Mouse (Mus musculus): Measurements from ENCODE around the gene Ptpdc1. TPM values are rescaled to one million over a fixed set of nuclear protein-coding genes. Genes with fewer than 3 reads are reported as not detected.

The Ptpdc1 gene
- polyA plus RNA-seq, 1 experiment from 2014 or later, result 4.1 TPM

GRCm38 (mm10) chr13:48663988-48664339 lies 38.5 kb upstream of the Ptpdc1 start:
- Histone ChIP-seq H3K9ac (ENCODE audit: low read depth, low read length) (no peak overlapping the region), H3K27me3 (replicated peaks; ENCODE audit: control insufficient read depth, insufficient read depth, low read length) (peaks cover 96% of the 10 kb centered on the region), H3K4me2 (ENCODE audit: low read depth, low read length) (no peak overlapping the region), H3K36me3 (ENCODE audit: control insufficient read depth, insufficient read depth, low read length) (no peaks in the 10 kb centered on the region), H3K9me3 (ENCODE audit: control insufficient read depth, low read length) (no peaks in the 10 kb centered on the region), H3K4me3 (ENCODE audit: low read length) (no peak overlapping the region), H3K4me1 (ENCODE audit: control insufficient read depth, insufficient read depth, low read length) (peaks cover 27% of the 10 kb centered on the region), H3K27ac (ENCODE audit: low read length) (no peak overlapping the region)
- 18% methylated on average over 7 of the region's 7 CpGs for WGBS
- no peak for ATAC-seq

GRCm38 (mm10) chr13:48663211-48663987 lies 37.9 kb upstream of the Ptpdc1 start:
- no peaks in the 10 kb centered on the region for H3K36me3 ChIP-seq (ENCODE audit: control insufficient read depth, insufficient read depth, low read length)
- peak overlapping the region; percentile 48; the same call in 1 of the 2 replicates for H3K9ac ChIP-seq (ENCODE audit: low read depth, low read length)
- H3K9me3 ChIP-seq (ENCODE audit: control insufficient read depth, low read length), result no peaks in the 10 kb centered on the region
- peak overlapping the region; percentile 79 for H3K4me2 ChIP-seq (ENCODE audit: low read depth, low read length)
- peaks cover 95% of the 10 kb centered on the region for H3K27me3 ChIP-seq (replicated peaks; ENCODE audit: control insufficient read depth, insufficient read depth, low read length)
- H3K27ac ChIP-seq (ENCODE audit: low read length), result no peak overlapping the region
- peaks cover 21% of the 10 kb centered on the region for H3K4me1 ChIP-seq (ENCODE audit: control insufficient read depth, insufficient read depth, low read length)
- peak overlapping the region; percentile 46 for H3K4me3 ChIP-seq (ENCODE audit: low read length)
- WGBS, result 6% methylated on average over 50 of the region's 54 CpGs
- peak; percentile 29; the same call in 1 of the 2 replicates for ATAC-seq

- peak; percentile 27; the same call in 1 of the 2 replicates for ATAC-seq
- H3K9ac ChIP-seq (ENCODE audit: low read depth, low read length), result peak within 1 kb of the TSS; percentile 48; the same call in 1 of the 2 replicates
- under 1% methylated on average over 63 of the region's 73 CpGs for WGBS
- H3K9me3 ChIP-seq (ENCODE audit: control insufficient read depth, low read length), result no peaks in the 10 kb centered on the region
- peaks cover 94% of the 10 kb centered on the region for H3K27me3 ChIP-seq (replicated peaks; ENCODE audit: control insufficient read depth, insufficient read depth, low read length)
- H3K4me2 ChIP-seq (ENCODE audit: low read depth, low read length), result peak within 1 kb of the TSS; percentile 79
- no peak within 1 kb of the TSS for H3K27ac ChIP-seq (ENCODE audit: low read length)
- peak within 1 kb of the TSS; percentile 46 for H3K4me3 ChIP-seq (ENCODE audit: low read length)
- no peaks in the 10 kb centered on the region for H3K36me3 ChIP-seq (ENCODE audit: control insufficient read depth, insufficient read depth, low read length)
- H3K4me1 ChIP-seq (ENCODE audit: control insufficient read depth, insufficient read depth, low read length), result peaks cover 21% of the 10 kb centered on the region
These were observed 37.1 kb upstream of the Ptpdc1 start, which contains the start of gene Barx1 for GRCm38 (mm10) chr13:48662431-48663143. Gene Barx1, plus strand, starts transcription at chr13:48662998.

DNA sequence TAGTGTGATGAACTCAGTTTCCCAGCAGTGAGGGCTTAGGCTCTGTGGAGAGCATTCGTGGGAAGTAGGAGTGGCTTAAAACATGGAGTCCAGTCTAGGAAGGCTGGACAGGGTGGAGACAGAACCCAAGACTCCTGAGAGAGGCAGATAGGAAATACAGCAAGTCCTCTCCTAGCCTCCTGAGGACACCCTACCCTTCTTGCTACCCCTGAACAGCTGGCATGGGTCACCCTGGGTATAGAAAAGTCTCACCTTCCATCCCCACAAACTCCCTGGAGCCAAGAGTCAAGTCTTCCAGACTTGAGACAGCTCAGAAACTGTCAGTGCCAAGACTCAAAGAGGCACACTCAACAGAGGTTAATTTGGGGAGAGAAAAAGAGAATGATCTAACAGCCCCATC lies 36.1 kb upstream of the Ptpdc1 start:
- H3K4me2 ChIP-seq (ENCODE audit: low read depth, low read length), result no peak overlapping the region
- WGBS, result 3% methylated on average over 1 of the region's 1 CpGs
- no peak for ATAC-seq
- H3K27ac ChIP-seq (ENCODE audit: low read length), result no peak overlapping the region
- no peaks in the 10 kb centered on the region for H3K36me3 ChIP-seq (ENCODE audit: control insufficient read depth, insufficient read depth, low read length)
- H3K9ac ChIP-seq (ENCODE audit: low read depth, low read length), result no peak overlapping the region
- peaks cover 21% of the 10 kb centered on the region for H3K4me1 ChIP-seq (ENCODE audit: control insufficient read depth, insufficient read depth, low read length)
- H3K4me3 ChIP-seq (ENCODE audit: low read length), result no peak overlapping the region
- no peaks in the 10 kb centered on the region for H3K9me3 ChIP-seq (ENCODE audit: control insufficient read depth, low read length)
- H3K27me3 ChIP-seq (replicated peaks; ENCODE audit: control insufficient read depth, insufficient read depth, low read length), result peaks cover 96% of the 10 kb centered on the region

DNA sequence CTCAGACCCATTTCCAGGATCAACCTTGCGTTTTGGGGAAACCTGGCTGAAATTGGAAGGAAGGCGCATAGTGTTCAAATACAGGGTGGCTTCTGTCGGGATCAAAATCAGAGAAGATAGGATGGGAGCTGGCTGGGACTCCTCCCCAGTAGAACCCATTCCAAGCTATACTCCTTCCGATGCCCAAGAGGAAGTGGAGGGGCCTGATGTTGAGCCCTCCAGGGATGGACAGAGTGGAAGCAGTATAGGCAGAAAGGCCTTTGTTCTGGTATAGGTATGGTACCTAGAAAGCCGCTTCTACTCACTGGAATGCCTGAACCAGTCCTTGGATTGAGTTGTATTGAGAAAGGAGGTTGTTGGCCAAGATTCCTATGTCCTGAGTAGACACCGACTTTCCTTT lies 35.3 kb upstream of the Ptpdc1 start:
- Histone ChIP-seq H3K9ac (ENCODE audit: low read depth, low read length) (no peak overlapping the region), H3K27ac (ENCODE audit: low read length) (no peak overlapping the region)

DNA sequence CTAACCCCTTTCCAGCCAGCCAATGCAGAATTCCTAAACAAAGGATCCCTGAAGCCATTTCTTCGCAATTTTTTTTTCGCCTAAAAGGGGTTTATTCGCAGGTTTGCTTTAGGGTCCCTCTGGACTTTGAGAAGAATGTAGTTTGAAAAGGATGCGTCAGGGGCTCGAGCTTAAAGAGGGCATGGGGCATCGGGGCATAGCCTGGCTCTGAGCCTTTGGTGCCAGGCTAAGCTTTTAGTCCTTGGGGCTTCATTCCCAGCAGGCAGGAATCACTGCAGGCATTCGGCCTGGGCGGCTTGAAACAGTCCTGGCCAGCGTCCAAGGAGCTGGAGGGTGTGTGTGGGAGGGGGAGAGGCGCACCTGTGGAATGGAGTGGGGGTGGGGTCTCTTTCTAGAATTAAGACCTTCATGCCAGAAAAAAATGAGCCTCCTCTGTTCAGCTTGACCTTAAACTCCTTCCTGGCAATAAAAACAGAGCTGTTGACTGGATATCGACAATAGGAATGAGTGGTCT lies 34.8 kb upstream of the Ptpdc1 start:
- no peak for ATAC-seq
- Histone ChIP-seq H3K4me1 (ENCODE audit: control insufficient read depth, insufficient read depth, low read length) (peaks cover 17% of the 10 kb centered on the region), H3K4me2 (ENCODE audit: low read depth, low read length) (no peak overlapping the region), H3K27ac (ENCODE audit: low read length) (no peak overlapping the region), H3K9ac (ENCODE audit: low read depth, low read length) (no peak overlapping the region), H3K36me3 (ENCODE audit: control insufficient read depth, insufficient read depth, low read length) (no peaks in the 10 kb centered on the region), H3K4me3 (ENCODE audit: low read length) (no peak overlapping the region), H3K9me3 (ENCODE audit: control insufficient read depth, low read length) (no peaks in the 10 kb centered on the region), H3K27me3 (replicated peaks; ENCODE audit: control insufficient read depth, insufficient read depth, low read length) (peaks cover 88% of the 10 kb centered on the region)
- 3% methylated on average over 11 of the region's 11 CpGs for WGBS

More for the DNA sequence above, 35.3 kb upstream of the Ptpdc1 start:
- H3K27me3 ChIP-seq (replicated peaks; ENCODE audit: control insufficient read depth, insufficient read depth, low read length), result peaks cover 92% of the 10 kb centered on the region
- no peaks in the 10 kb centered on the region for H3K9me3 ChIP-seq (ENCODE audit: control insufficient read depth, low read length)
- no peak overlapping the region for H3K4me3 ChIP-seq (ENCODE audit: low read length)
- WGBS, result 17% methylated on average over 6 of the region's 6 CpGs
- no peak overlapping the region for H3K4me2 ChIP-seq (ENCODE audit: low read depth, low read length)
- peaks cover 17% of the 10 kb centered on the region for H3K4me1 ChIP-seq (ENCODE audit: control insufficient read depth, insufficient read depth, low read length)
- no peak for ATAC-seq
- H3K36me3 ChIP-seq (ENCODE audit: control insufficient read depth, insufficient read depth, low read length), result no peaks in the 10 kb centered on the region

GRCm38 (mm10) chr13:48659254-48660220 lies 34.1 kb upstream of the Ptpdc1 start:
- H3K36me3 ChIP-seq (ENCODE audit: control insufficient read depth, insufficient read depth, low read length), result no peaks in the 10 kb centered on the region
- no peaks in the 10 kb centered on the region for H3K9me3 ChIP-seq (ENCODE audit: control insufficient read depth, low read length)
- ATAC-seq, result no peak
- 0 out of 2 replicates have a peak overlapping the region, but pooled peaks have one; percentile 6 for H3K9ac ChIP-seq (ENCODE audit: low read depth, low read length)
- H3K4me1 ChIP-seq (ENCODE audit: control insufficient read depth, insufficient read depth, low read length), result peaks cover 17% of the 10 kb centered on the region
- H3K27ac ChIP-seq (ENCODE audit: low read length), result no peak overlapping the region
- peak overlapping the region; percentile 17; the same call in 1 of the 2 replicates for H3K4me3 ChIP-seq (ENCODE audit: low read length)
- 2% methylated on average over 38 of the region's 38 CpGs for WGBS
- peak overlapping the region; percentile 30 for H3K4me2 ChIP-seq (ENCODE audit: low read depth, low read length)
- peaks cover 80% of the 10 kb centered on the region for H3K27me3 ChIP-seq (replicated peaks; ENCODE audit: control insufficient read depth, insufficient read depth, low read length)

DNA sequence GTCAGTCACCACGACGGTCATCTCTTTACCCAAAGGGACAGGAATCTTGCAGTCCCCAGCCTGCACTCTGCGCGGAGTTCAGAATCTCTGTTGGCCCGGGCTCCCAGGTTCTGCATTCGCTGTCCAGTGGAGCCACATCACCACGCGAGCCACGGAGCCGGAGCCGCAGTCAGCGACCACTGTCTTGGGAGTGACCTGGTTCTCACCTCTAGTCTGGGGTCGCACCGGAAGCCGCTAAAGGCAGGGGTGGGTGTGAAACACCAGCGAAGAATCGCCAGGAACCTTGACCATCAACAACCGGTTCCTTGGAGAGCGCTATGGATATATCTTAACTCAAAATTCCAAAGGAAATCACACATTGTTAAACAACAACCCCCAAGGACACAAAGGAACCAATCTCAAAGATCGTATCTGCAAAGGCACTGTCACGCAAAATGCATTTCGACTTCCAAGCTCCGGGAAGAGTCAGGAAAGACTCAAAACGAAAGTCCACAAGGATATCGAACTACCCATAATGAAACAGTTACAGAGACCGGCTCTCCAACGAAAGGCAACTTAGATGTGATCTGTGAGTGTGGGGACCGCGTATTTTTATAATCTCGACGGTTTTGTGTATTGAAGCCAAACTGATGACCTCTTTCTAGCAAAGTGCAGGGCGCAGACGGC lies 33.3 kb upstream of the Ptpdc1 start:
- no peak overlapping the region for H3K27ac ChIP-seq (ENCODE audit: low read length)
- no peaks in the 10 kb centered on the region for H3K36me3 ChIP-seq (ENCODE audit: control insufficient read depth, insufficient read depth, low read length)
- H3K9me3 ChIP-seq (ENCODE audit: control insufficient read depth, low read length), result no peaks in the 10 kb centered on the region
- under 1% methylated on average over 33 of the region's 33 CpGs for WGBS
- H3K4me3 ChIP-seq (ENCODE audit: low read length), result 0 out of 2 replicates have a peak overlapping the region, but pooled peaks have one; percentile 9
- ATAC-seq, result no peak
- no peak overlapping the region for H3K9ac ChIP-seq (ENCODE audit: low read depth, low read length)
- H3K4me1 ChIP-seq (ENCODE audit: control insufficient read depth, insufficient read depth, low read length), result peaks cover 17% of the 10 kb centered on the region
- H3K27me3 ChIP-seq (replicated peaks; ENCODE audit: control insufficient read depth, insufficient read depth, low read length), result peaks cover 72% of the 10 kb centered on the region
- peak overlapping the region; percentile 23; the same call in 1 of the 2 replicates for H3K4me2 ChIP-seq (ENCODE audit: low read depth, low read length)

Measured in intestine, embryonic 16.5 days (tissue).